Mouse (Mus musculus) embryonic facial prominence, embryonic 11.5 days (tissue): ENCODE results near the gene Tubb4a. TPM values are rescaled to one million over a fixed set of nuclear protein-coding genes. Genes with fewer than 3 reads are reported as not detected.
"Not testable (repeated sequence)": the region's sequence is repeated elsewhere in the genome, so short reads cannot be mapped to it uniquely, and the experiment has no call there.

ENCODE experiments used
- ATAC-seq: fragments of 200-750 bp; cut with Nextera tagmentation; replicated peaks from 2 replicates; pipeline ENCODE4 v1.8.0; 2017; ENCODE audit warnings: low read depth; ENCODE audit not compliant: insufficient number of reproducible peaks, low FRiP score, low TSS enrichment
- DNase-seq: peaks from one replicate; pipeline ENCODE4 v3.0.0-alpha.2; 2015; ENCODE audit warnings: low spot score
- H3K27ac ChIP-seq: fragments of 300-500 bp; sonication (generic); replicated peaks from 2 replicates; pipeline ENCODE4 v1.5.1; 2014; ENCODE audit warnings: mild to moderate bottlenecking, low read depth, low read length, control low read depth
- H3K27me3 ChIP-seq: fragments of 300-500 bp; sonication (generic); 2 replicates; pipeline ENCODE4 v1.6.1; 2014; ENCODE audit warnings: mild to moderate bottlenecking, low read length, moderate library complexity, mixed read lengths; ENCODE audit not compliant: control insufficient read depth, insufficient read depth
- H3K36me3 ChIP-seq: fragments of 300-500 bp; sonication (generic); replicated peaks from 2 replicates; pipeline ENCODE4 v1.6.1; 2014; ENCODE audit warnings: low read depth, mild to moderate bottlenecking, low read length, moderate library complexity, mixed read lengths; ENCODE audit not compliant: control insufficient read depth, insufficient read depth
- H3K4me1 ChIP-seq: fragments of 300-500 bp; sonication (generic); 2 replicates; pipeline ENCODE4 v1.6.1; 2014; ENCODE audit warnings: low read length, mixed read lengths; ENCODE audit not compliant: control insufficient read depth, insufficient read depth
- H3K4me2 ChIP-seq: fragments of 300-500 bp; sonication (generic); 2 replicates; pipeline ENCODE4 v1.6.1; 2014; ENCODE audit warnings: low read depth, mild to moderate bottlenecking, control low read depth, low read length, moderate library complexity
- H3K4me3 ChIP-seq: fragments of 300-500 bp; sonication (generic); 2 replicates; pipeline ENCODE4 v1.5.1; 2014; ENCODE audit warnings: low read depth, low read length, control low read depth
- H3K9ac ChIP-seq: fragments of 300-500 bp; sonication (generic); replicated peaks from 2 replicates; pipeline ENCODE4 v1.6.1; 2014; ENCODE audit warnings: mild to moderate bottlenecking, control low read depth, low read length
- H3K9me3 ChIP-seq: fragments of 300-500 bp; sonication (generic); replicated peaks from 2 replicates; pipeline ENCODE4 v1.6.1; 2016; ENCODE audit warnings: mild to moderate bottlenecking, low read length, inconsistent platforms, mixed read lengths; ENCODE audit not compliant: control insufficient read depth
- WGBS: fragments of 180-500 bp; shearing (Covaris S2); extraction: QIAGEN DNeasy Blood & Tissue Kit; methylation state at CpG from one replicate; pipeline ENCODE4 v1.1.7; 2014; 5-methylcytosine and 5-hydroxymethylcytosine counted together
- polyA plus RNA-seq: library from polyadenylated mRNA; unstranded; fragments of >200 nt; fragmentation: Nextera tagmentation; extraction: Ambion mirVana; gene quantifications from 2 replicates; pipeline ENCODE4 v1.2.1, GENCODE M21; 2014

The Tubb4a gene
- polyA plus RNA-seq, 1 experiment from 2014 or later, result 39.9 TPM

GRCm38 (mm10) chr17:57060231-57060801 is 27.3 kb downstream of the Tubb4a start:
- peak; percentile 95 for DNase-seq
- no peaks in the 10 kb centered on the region for H3K36me3 ChIP-seq
- peak overlapping the region; percentile 74 for H3K4me3 ChIP-seq
- H3K9ac ChIP-seq, result no peak overlapping the region
- peaks cover 3% of the 10 kb centered on the region for H3K4me1 ChIP-seq
- H3K4me2 ChIP-seq, result peak overlapping the region; percentile 51
- no peak overlapping the region for H3K27ac ChIP-seq
- H3K27me3 ChIP-seq, result peaks cover 24% of the 10 kb centered on the region
- peak; percentile 86 for ATAC-seq
- H3K9me3 ChIP-seq, result no peaks in the 10 kb centered on the region
- under 1% methylated on average over 44 of the region's 44 CpGs for WGBS

GRCm38 (mm10) chr17:57059486-57059977 is 28.1 kb downstream of the Tubb4a start, which contains the start of gene Slc25a23:
Gene Slc25a23, minus strand, starts transcription at chr17:57059863.
- no peaks in the 10 kb centered on the region; the same call in 1 of the 2 replicates for H3K36me3 ChIP-seq
- peaks cover 24% of the 10 kb centered on the region for H3K27me3 ChIP-seq
- no peak within 1 kb of the TSS for H3K27ac ChIP-seq
- peak within 1 kb of the TSS; percentile 74 for H3K4me3 ChIP-seq
- no peaks in the 10 kb centered on the region for H3K9me3 ChIP-seq
- peak; percentile 84 for DNase-seq
- peak within 1 kb of the TSS; percentile 67 for H3K9ac ChIP-seq
- H3K4me2 ChIP-seq, result peak within 1 kb of the TSS; percentile 51
- WGBS, result 1% methylated on average over 17 of the region's 45 CpGs
- H3K4me1 ChIP-seq, result peaks cover 3% of the 10 kb centered on the region
- peak; percentile 61 for ATAC-seq

- Histone ChIP-seq H3K36me3 (no peaks in the 10 kb centered on the region; the same call in 1 of the 2 replicates), H3K9me3 (no peaks in the 10 kb centered on the region), H3K27me3 (peaks cover 24% of the 10 kb centered on the region), H3K4me3 (peak within 1 kb of the TSS; percentile 74), H3K9ac (peak within 1 kb of the TSS; percentile 67), H3K27ac (no peak within 1 kb of the TSS), H3K4me1 (peaks cover 3% of the 10 kb centered on the region), H3K4me2 (peak within 1 kb of the TSS; percentile 51)
- ATAC-seq, result no peak; the same call in 1 of the 2 replicates
- DNase-seq, result no peak
- 0% methylated on average over 18 of the region's 22 CpGs for WGBS
Observed at GRCm38 (mm10) chr17:57058891-57059485, 28.6 kb downstream of the Tubb4a start, which contains the start of gene Crb3. Gene Crb3, plus strand, starts transcription at chr17:57059105.

GRCm38 (mm10) chr17:57056246-57056645 is 31.3 kb downstream of the Tubb4a start:
- DNase-seq (no peak), ATAC-seq (no peak)
- no peaks in the 10 kb centered on the region; the same call in none of the 2 replicates for H3K36me3 ChIP-seq
- H3K27ac ChIP-seq, result no peak overlapping the region
- H3K4me3 ChIP-seq, result no peak overlapping the region
- no peak overlapping the region for H3K4me2 ChIP-seq
- no peaks in the 10 kb centered on the region for H3K4me1 ChIP-seq
- H3K9me3 ChIP-seq, result no peaks in the 10 kb centered on the region
- 85% methylated on average over 3 of the region's 3 CpGs for WGBS
- no peak overlapping the region for H3K9ac ChIP-seq
- H3K27me3 ChIP-seq, result peaks cover 4% of the 10 kb centered on the region

- not testable (repeated sequence) for H3K4me2 ChIP-seq, H3K36me3 ChIP-seq, H3K4me1 ChIP-seq, H3K27ac ChIP-seq, ATAC-seq, H3K27me3 ChIP-seq, H3K4me3 ChIP-seq, H3K9ac ChIP-seq, H3K9me3 ChIP-seq, DNase-seq
- 85% methylated on average over 4 of the region's 4 CpGs for WGBS
Observed at GRCm38 (mm10) chr17:57051679-57052078, 35.9 kb downstream of the Tubb4a start.

GRCm38 (mm10) chr17:57048816-57049215 is 38.8 kb downstream of the Tubb4a start:
- Histone ChIP-seq H3K4me1 (no peaks in the 10 kb centered on the region), H3K27ac (no peak overlapping the region), H3K27me3 (no peaks in the 10 kb centered on the region), H3K9me3 (no peaks in the 10 kb centered on the region), H3K4me2 (no peak overlapping the region), H3K9ac (no peak overlapping the region), H3K36me3 (no peaks in the 10 kb centered on the region; the same call in 1 of the 2 replicates), H3K4me3 (no peak overlapping the region)
- DNase-seq, result no peak
- no peak for ATAC-seq
- 94% methylated on average over 3 of the region's 3 CpGs for WGBS

- Histone ChIP-seq H3K4me1 (no peaks in the 10 kb centered on the region), H3K36me3 (no peaks in the 10 kb centered on the region; the same call in 1 of the 2 replicates), H3K4me2 (no peak overlapping the region), H3K27me3 (no peaks in the 10 kb centered on the region), H3K27ac (no peak overlapping the region), H3K9ac (no peak overlapping the region), H3K4me3 (no peak overlapping the region), H3K9me3 (no peaks in the 10 kb centered on the region)
- no peak for ATAC-seq
- 33% methylated on average over 5 of the region's 5 CpGs for WGBS
- no peak for DNase-seq
Observed at GRCm38 (mm10) chr17:57047406-57047805, 40.2 kb downstream of the Tubb4a start.

- Histone ChIP-seq H3K36me3 (no peaks in the 10 kb centered on the region), H3K4me3 (no peak within 1 kb of the TSS), H3K4me1 (no peaks in the 10 kb centered on the region), H3K9ac (no peak within 1 kb of the TSS), H3K9me3 (no peaks in the 10 kb centered on the region), H3K27ac (no peak within 1 kb of the TSS), H3K27me3 (no peaks in the 10 kb centered on the region), H3K4me2 (no peak within 1 kb of the TSS)
- no peak for ATAC-seq
- no peak for DNase-seq
- 72% methylated on average over 8 of the region's 8 CpGs for WGBS
Observed at GRCm38 (mm10) chr17:57041554-57041953, 46.0 kb downstream of the Tubb4a start, which contains the start of gene Slc25a41. Gene Slc25a41, minus strand, starts transcription at chr17:57041654.
